Mouse (Mus musculus) testis, adult 2 months (tissue): ENCODE data around the gene Plcb1. TPM values are rescaled to one million over a fixed set of nuclear protein-coding genes. Genes with fewer than 3 reads are reported as not detected.
"Not testable (repeated sequence)": the region's sequence is repeated elsewhere in the genome, so short reads cannot be mapped to it uniquely, and the experiment has no call there.

Experiments used
- H3K27ac ChIP-seq: fragments of 200-500 bp; 2 replicates; pipeline ENCODE4 v1.5.1; 2012; ENCODE audit warnings: low read depth, low read length; ENCODE audit not compliant: control insufficient read depth, insufficient read depth
- H3K27me3 ChIP-seq: fragments of 200-500 bp; 2 replicates; pipeline ENCODE4 v1.6.1; 2012; ENCODE audit warnings: mild to moderate bottlenecking, low read length, moderate library complexity; ENCODE audit not compliant: control insufficient read depth, insufficient read depth
- H3K36me3 ChIP-seq: fragments of 200-500 bp; 2 replicates; pipeline ENCODE4 v1.6.1; 2012; ENCODE audit warnings: mild to moderate bottlenecking, low read length; ENCODE audit not compliant: control insufficient read depth, insufficient read depth
- H3K4me1 ChIP-seq: fragments of 200-500 bp; 2 replicates; pipeline ENCODE4 v1.6.1; 2012; ENCODE audit warnings: low read length; ENCODE audit not compliant: control insufficient read depth, insufficient read depth
- H3K4me3 ChIP-seq: fragments of 200-500 bp; 2 replicates; pipeline ENCODE4 v1.5.1; 2012; ENCODE audit warnings: low read depth, mild to moderate bottlenecking, low read length, moderate library complexity, mixed read lengths; ENCODE audit not compliant: control insufficient read depth
- CTCF ChIP-seq: fragments of 200-500 bp; IDR thresholded peaks from 2 replicates; pipeline ENCODE4 v1.5.1; 2012; ENCODE audit warnings: low read depth, mild to moderate bottlenecking, inconsistent platforms, low read length, moderate library complexity; ENCODE audit not compliant: control insufficient read depth, insufficient read depth, insufficient replicate concordance
- POLR2A ChIP-seq: fragments of 200-500 bp; IDR thresholded peaks from 2 replicates; pipeline ENCODE4 v1.6.1; 2012; ENCODE audit warnings: low read depth, mild to moderate bottlenecking, inconsistent platforms, low read length, moderate library complexity; ENCODE audit not compliant: control insufficient read depth
- polyA plus RNA-seq: library from polyadenylated mRNA; depleted of rRNA; stranded (reverse); fragments of >200 nt; gene quantifications from 2 replicates; pipeline ENCODE4 v1.2.3, GENCODE M21; 2012

Gene Plcb1
- polyA plus RNA-seq, 1 experiment: 0.90 TPM

DNA sequence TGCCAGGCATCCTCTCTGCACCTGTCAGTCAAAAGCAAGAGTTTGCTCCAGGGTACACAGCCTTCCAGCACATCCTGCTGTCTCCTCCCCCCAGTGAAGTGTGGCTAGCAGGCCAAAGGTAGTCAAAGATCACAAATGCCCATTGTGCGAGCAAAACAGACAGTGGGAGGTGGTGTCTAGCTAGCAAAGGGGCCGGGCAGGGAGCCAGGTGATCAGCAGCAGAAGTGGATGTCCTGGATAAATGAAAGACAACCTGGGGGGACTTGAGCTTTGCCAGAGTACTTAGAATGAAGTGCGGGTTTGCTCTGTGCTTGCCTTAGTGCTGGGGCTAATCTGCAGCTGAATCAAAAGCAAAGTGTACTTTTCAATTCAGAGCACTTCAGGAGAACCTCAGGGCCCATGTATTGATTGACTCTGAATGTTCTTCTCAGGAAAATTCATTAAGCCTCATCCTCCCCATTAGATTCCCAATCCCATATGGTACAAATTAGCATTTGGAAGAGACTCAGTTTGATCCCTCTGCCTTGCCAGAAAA lies 191.0 kb downstream of the Plcb1 start:
- H3K27ac ChIP-seq: no peak overlapping the region
- H3K36me3 ChIP-seq: no peaks in the 10 kb centered on the region
- no peaks in the 10 kb centered on the region; the same call in 1 of the 2 replicates for H3K4me1 ChIP-seq
- no peaks in the 10 kb centered on the region for H3K27me3 ChIP-seq
- no peak overlapping the region for H3K4me3 ChIP-seq
- TF ChIP-seq POLR2A (no peak), CTCF (no peak)

DNA sequence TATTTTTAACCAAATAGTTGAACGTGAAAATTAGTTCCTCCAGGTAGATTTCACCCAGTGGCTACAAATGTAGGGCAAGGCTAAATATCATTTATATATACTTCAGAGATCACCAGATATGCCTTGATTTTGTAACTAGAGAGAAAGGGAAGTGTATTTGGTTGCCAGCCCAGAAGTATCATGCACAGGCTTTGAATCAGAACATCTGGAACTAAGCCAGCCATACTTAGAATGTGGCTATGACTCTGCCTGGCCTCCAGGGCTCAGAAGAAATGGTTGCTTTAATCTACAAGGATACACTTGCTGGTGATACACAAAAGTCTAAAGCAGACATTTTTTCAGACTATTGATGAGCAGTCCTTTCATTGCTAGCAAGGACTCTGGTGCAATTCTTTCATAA lies 191.8 kb downstream of the Plcb1 start:
- no peaks in the 10 kb centered on the region for H3K36me3 ChIP-seq
- TF ChIP-seq CTCF (no peak), POLR2A (no peak)
- H3K27me3 ChIP-seq: no peaks in the 10 kb centered on the region
- no peak overlapping the region for H3K4me3 ChIP-seq
- no peak overlapping the region for H3K27ac ChIP-seq
- no peaks in the 10 kb centered on the region; the same call in 1 of the 2 replicates for H3K4me1 ChIP-seq

DNA sequence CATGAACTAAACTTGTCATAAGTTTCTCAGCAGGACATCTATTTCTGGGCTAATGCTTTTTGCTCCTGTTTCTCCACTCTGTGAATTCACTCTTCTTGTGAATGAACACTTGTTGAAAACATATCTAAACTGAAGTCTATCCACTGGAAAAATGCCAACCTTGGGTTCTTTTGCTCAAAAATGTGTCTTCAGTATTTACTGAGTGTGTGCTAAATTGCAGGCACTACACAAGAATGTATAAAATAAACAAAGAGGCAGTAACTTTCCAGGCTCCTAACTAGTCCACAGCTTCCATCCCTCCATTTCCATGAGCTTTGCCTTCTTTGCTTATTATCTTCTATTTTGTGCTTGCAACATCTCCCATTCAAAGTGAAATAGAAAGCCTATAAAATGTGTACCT lies 195.5 kb downstream of the Plcb1 start:
- Histone ChIP-seq H3K27ac (no peak overlapping the region), H3K27me3 (no peaks in the 10 kb centered on the region), H3K36me3 (no peaks in the 10 kb centered on the region), H3K4me1 (no peaks in the 10 kb centered on the region; the same call in 1 of the 2 replicates), H3K4me3 (no peak overlapping the region)
- TF ChIP-seq POLR2A: no peak
- no peak for TF ChIP-seq CTCF

DNA sequence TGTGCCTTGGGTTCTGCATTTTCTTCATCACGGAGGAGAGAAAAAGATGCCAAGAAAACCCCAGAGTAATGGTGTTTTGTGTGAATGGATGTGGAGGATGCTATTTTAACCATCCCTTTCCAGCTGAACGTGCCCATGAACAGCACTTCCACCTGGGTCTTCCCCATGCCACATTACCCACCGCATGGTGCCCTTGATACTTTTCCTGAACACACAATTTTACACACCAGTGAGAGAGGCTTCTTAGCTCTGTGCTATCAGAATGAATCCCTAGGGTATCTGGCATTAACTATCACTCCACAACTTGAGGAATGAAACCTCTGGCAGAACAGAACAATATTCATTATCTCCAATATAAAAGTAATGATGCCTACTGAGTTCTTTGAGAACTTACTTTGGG lies 199.0 kb downstream of the Plcb1 start:
- no peak overlapping the region for H3K27ac ChIP-seq
- no peak for TF ChIP-seq POLR2A
- TF ChIP-seq CTCF: no peak
- no peak overlapping the region for H3K4me3 ChIP-seq
- H3K4me1 ChIP-seq: no peaks in the 10 kb centered on the region
- H3K36me3 ChIP-seq: no peaks in the 10 kb centered on the region
- no peaks in the 10 kb centered on the region for H3K27me3 ChIP-seq

DNA sequence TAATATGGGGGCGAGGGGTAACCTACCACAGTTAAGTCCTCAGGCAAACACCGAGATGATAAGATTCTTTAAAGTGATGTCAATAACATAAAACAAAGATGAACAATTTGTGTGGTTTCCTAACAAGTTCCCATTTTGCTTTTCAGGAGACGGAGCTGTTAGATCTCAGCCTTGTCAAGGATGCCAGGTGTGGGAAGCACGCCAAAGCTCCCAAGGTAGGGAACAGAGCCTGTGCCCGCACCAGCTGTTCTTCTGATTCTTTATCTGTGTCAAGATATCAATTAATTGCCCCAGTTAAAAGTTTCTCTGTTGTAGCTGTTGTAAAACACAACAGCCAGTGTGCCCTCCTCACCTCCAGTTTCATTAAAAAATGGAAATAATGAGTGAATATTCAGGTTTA lies 202.1 kb downstream of the Plcb1 start:
- Histone ChIP-seq H3K4me3 (no peak overlapping the region), H3K27me3 (no peaks in the 10 kb centered on the region), H3K27ac (no peak overlapping the region), H3K4me1 (no peaks in the 10 kb centered on the region), H3K36me3 (no peaks in the 10 kb centered on the region)
- TF ChIP-seq POLR2A (no peak), CTCF (no peak)

DNA sequence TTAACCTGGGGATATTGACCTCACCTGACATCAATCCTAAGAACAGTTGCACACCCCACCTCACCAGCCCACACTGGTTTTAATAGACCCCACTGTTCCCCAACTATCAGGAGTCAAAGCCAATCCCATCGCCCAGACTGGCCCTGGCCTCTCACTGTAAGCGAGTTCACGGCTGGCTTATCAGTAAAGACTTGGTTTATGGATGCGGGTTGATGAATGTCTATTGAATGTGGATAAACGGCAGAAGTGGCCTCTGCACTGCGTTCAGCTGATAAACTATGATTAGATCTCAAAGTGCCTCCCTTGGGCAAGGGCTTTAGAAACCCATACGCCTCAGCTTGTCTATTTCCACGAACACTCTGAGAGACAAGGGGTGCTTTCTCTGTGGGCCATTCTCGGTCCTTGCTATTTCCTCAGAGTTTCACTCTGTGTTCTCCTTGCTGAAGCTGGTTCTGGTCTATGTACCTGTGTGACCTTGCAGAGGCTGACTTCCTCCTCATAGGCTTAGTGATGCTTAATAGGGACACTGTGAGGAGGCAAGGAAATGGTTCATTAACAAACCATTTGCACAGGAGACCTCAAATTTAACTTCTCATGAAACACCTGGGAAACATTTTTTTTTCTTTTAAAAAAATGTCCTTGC lies 203.9 kb downstream of the Plcb1 start:
- no peaks in the 10 kb centered on the region for H3K27me3 ChIP-seq
- TF ChIP-seq POLR2A: no peak
- no peak for TF ChIP-seq CTCF
- H3K4me1 ChIP-seq: no peaks in the 10 kb centered on the region
- no peaks in the 10 kb centered on the region for H3K36me3 ChIP-seq
- no peak overlapping the region for H3K4me3 ChIP-seq
- H3K27ac ChIP-seq: no peak overlapping the region

DNA sequence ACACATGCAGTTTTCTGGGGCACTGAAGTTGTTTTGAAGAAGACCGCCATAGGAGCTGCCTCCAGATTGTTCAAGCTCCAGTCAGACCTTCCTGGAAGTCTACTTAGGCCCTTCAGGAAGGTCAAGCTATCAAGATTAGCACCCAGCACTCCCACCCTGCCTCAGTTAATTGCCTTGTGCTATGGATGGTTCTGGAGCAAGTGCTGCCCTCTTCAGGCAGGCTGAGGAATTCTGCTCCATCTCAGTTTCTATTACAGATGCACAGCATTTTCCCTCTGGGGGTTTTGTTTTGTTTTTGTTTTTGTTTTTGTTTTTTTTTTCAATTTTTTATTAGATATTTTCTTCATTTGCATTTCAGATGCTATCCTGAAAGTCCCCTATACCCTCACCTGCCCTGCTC lies 221.3 kb downstream of the Plcb1 start:
- Histone ChIP-seq H3K4me3 (no peak overlapping the region), H3K27me3 (no peaks in the 10 kb centered on the region), H3K36me3 (no peaks in the 10 kb centered on the region), H3K27ac (no peak overlapping the region), H3K4me1 (no peaks in the 10 kb centered on the region)
- peak; percentile 39; the same call in 1 of the 2 replicates for TF ChIP-seq CTCF
- no peak for TF ChIP-seq POLR2A

DNA sequence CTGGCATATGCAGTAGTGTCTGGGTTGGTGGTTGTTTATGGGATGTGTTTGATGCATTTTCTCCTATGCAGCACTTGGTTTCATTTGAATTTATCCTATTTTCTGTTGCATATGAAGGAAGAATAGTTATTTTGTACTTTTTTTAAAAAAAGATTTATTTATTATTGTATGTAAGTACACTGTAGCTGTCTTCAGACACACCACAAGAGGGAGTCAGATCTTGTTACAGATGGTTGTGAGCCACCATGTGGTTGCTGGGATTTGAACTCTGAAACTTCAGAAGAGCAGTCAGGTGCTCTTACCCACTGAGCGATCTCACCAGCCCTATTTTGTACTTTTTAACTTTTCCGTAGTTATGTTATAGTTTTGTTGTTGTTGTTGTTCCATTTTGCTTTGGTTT lies 222.0 kb downstream of the Plcb1 start:
- not testable (repeated sequence) for H3K27ac ChIP-seq, H3K27me3 ChIP-seq, H3K4me1 ChIP-seq, H3K4me3 ChIP-seq, H3K36me3 ChIP-seq
